Mouse (Mus musculus) heart, embryonic 16.5 days (tissue): ENCODE results near the gene Tnfrsf13c. TPM values are rescaled to one million over a fixed set of nuclear protein-coding genes. Genes with fewer than 3 reads are reported as not detected.

ENCODE experiments used
- ATAC-seq: fragments of 200-750 bp; cut with Nextera tagmentation; replicated peaks from 2 replicates; pipeline ENCODE4 v1.8.0; 2017; ENCODE audit warnings: moderate number of reproducible peaks; ENCODE audit not compliant: insufficient read depth, low FRiP score; ENCODE audit errors: extremely low read depth
- H3K27ac ChIP-seq: fragments of 300-500 bp; sonication (generic); 2 replicates; pipeline ENCODE4 v1.5.1; 2014; ENCODE audit warnings: mild to moderate bottlenecking, low read length, control low read depth, moderate library complexity
- H3K27me3 ChIP-seq: fragments of 300-500 bp; sonication (generic); 2 replicates; pipeline ENCODE4 v1.6.1; 2014; ENCODE audit warnings: low read length, mixed read lengths; ENCODE audit not compliant: control insufficient read depth, insufficient read depth
- H3K36me3 ChIP-seq: fragments of 300-500 bp; sonication (generic); 2 replicates; pipeline ENCODE4 v1.6.1; 2014; ENCODE audit not compliant: control insufficient read depth, insufficient read depth
- H3K4me1 ChIP-seq: fragments of 300-500 bp; sonication (generic); 2 replicates; pipeline ENCODE4 v1.6.1; 2014; ENCODE audit warnings: low read length, mixed read lengths; ENCODE audit not compliant: control insufficient read depth, insufficient read depth
- H3K4me2 ChIP-seq: fragments of 300-500 bp; sonication (generic); 2 replicates; pipeline ENCODE4 v1.6.1; 2014; ENCODE audit warnings: low read depth, mild to moderate bottlenecking, control low read depth, low read length
- H3K4me3 ChIP-seq: fragments of 300-500 bp; sonication (generic); 2 replicates; pipeline ENCODE4 v1.5.1; 2014; ENCODE audit warnings: mild to moderate bottlenecking, control low read depth, low read length
- H3K9ac ChIP-seq: fragments of 300-500 bp; sonication (generic); 2 replicates; pipeline ENCODE4 v1.6.1; 2014; ENCODE audit warnings: low read length, control low read depth
- H3K9me3 ChIP-seq: fragments of 300-500 bp; sonication (generic); replicated peaks from 2 replicates; pipeline ENCODE4 v1.6.1; 2016; ENCODE audit warnings: low read length; ENCODE audit not compliant: control insufficient read depth
- WGBS: fragments of 180-500 bp; shearing (Covaris S2); extraction: QIAGEN DNeasy Blood & Tissue Kit; methylation state at CpG from one replicate; pipeline ENCODE4 v1.1.7; 2014; 5-methylcytosine and 5-hydroxymethylcytosine counted together
- polyA plus RNA-seq: library from polyadenylated mRNA; unstranded; fragments of >200 nt; fragmentation: Nextera tagmentation; extraction: Ambion mirVana; gene quantifications from 2 replicates; pipeline ENCODE4 v1.2.1, GENCODE M21; 2015

Gene Tnfrsf13c
- polyA plus RNA-seq, 1 experiment from 2014 or later, result 0.18 TPM

GRCm38 (mm10) chr15:82197246-82197750 lies 26.9 kb downstream of the Tnfrsf13c start:
- WGBS, result 89% methylated on average over 10 of the region's 10 CpGs
- no peak for ATAC-seq
- H3K27ac ChIP-seq, result no peak overlapping the region
- H3K9ac ChIP-seq, result no peak overlapping the region
- H3K4me1 ChIP-seq, result no peaks in the 10 kb centered on the region
- H3K36me3 ChIP-seq, result peaks cover 56% of the 10 kb centered on the region
- H3K9me3 ChIP-seq, result no peaks in the 10 kb centered on the region
- H3K4me3 ChIP-seq, result no peak overlapping the region
- no peak overlapping the region for H3K4me2 ChIP-seq
- H3K27me3 ChIP-seq, result no peaks in the 10 kb centered on the region

GRCm38 (mm10) chr15:82196300-82196699 lies 27.9 kb downstream of the Tnfrsf13c start:
- H3K4me2 ChIP-seq, result no peak overlapping the region
- H3K27me3 ChIP-seq, result no peaks in the 10 kb centered on the region
- H3K4me3 ChIP-seq, result no peak overlapping the region
- H3K9ac ChIP-seq, result no peak overlapping the region
- WGBS, result 88% methylated on average over 12 of the region's 12 CpGs
- ATAC-seq, result no peak
- H3K36me3 ChIP-seq, result peaks cover 57% of the 10 kb centered on the region
- no peak overlapping the region for H3K27ac ChIP-seq
- H3K9me3 ChIP-seq, result no peaks in the 10 kb centered on the region
- no peaks in the 10 kb centered on the region for H3K4me1 ChIP-seq

- WGBS, result 69% methylated on average over 8 of the region's 8 CpGs
- H3K4me2 ChIP-seq, result no peak overlapping the region
- no peaks in the 10 kb centered on the region for H3K9me3 ChIP-seq
- H3K27ac ChIP-seq, result no peak overlapping the region
- no peak for ATAC-seq
- H3K36me3 ChIP-seq, result peaks cover 45% of the 10 kb centered on the region
- no peaks in the 10 kb centered on the region for H3K4me1 ChIP-seq
- no peak overlapping the region for H3K4me3 ChIP-seq
- no peaks in the 10 kb centered on the region for H3K27me3 ChIP-seq
- no peak overlapping the region for H3K9ac ChIP-seq
Measured at GRCm38 (mm10) chr15:82192617-82193016, 31.6 kb downstream of the Tnfrsf13c start.

GRCm38 (mm10) chr15:82188481-82189240 lies 35.5 kb downstream of the Tnfrsf13c start:
- H3K4me2 ChIP-seq, result no peak overlapping the region
- 86% methylated on average over 10 of the region's 10 CpGs for WGBS
- H3K27ac ChIP-seq, result no peak overlapping the region
- H3K4me3 ChIP-seq, result no peak overlapping the region
- H3K9ac ChIP-seq, result no peak overlapping the region
- H3K36me3 ChIP-seq, result peaks cover 32% of the 10 kb centered on the region
- H3K27me3 ChIP-seq, result no peaks in the 10 kb centered on the region
- peaks cover 30% of the 10 kb centered on the region for H3K4me1 ChIP-seq
- ATAC-seq, result no peak
- H3K9me3 ChIP-seq, result 0 out of 2 replicates have a peak, but pooled peaks cover 3% of the 10 kb centered on the region

- peaks cover 30% of the 10 kb centered on the region for H3K4me1 ChIP-seq
Measured at GRCm38 (mm10) chr15:82187924-82188323, 36.2 kb downstream of the Tnfrsf13c start.

GRCm38 (mm10) chr15:82187401-82187800 lies 36.8 kb downstream of the Tnfrsf13c start:
- Histone ChIP-seq H3K9ac (no peak overlapping the region), H3K4me3 (no peak overlapping the region), H3K27me3 (no peaks in the 10 kb centered on the region), H3K4me1 (peaks cover 30% of the 10 kb centered on the region), H3K4me2 (no peak overlapping the region), H3K9me3 (peaks cover 5% of the 10 kb centered on the region), H3K27ac (no peak overlapping the region; the same call in 1 of the 2 replicates), H3K36me3 (peaks cover 32% of the 10 kb centered on the region)
- 86% methylated on average over 4 of the region's 4 CpGs for WGBS
- no peak for ATAC-seq

More at GRCm38 (mm10) chr15:82187924-82188323, 36.2 kb downstream of the Tnfrsf13c start:
- 0 out of 2 replicates have a peak, but pooled peaks cover 3% of the 10 kb centered on the region for H3K9me3 ChIP-seq
- no peak overlapping the region for H3K4me3 ChIP-seq
- H3K36me3 ChIP-seq, result peaks cover 32% of the 10 kb centered on the region
- ATAC-seq, result no peak
- H3K4me2 ChIP-seq, result no peak overlapping the region
- H3K27me3 ChIP-seq, result no peaks in the 10 kb centered on the region
- no peak overlapping the region for H3K27ac ChIP-seq
- no peak overlapping the region for H3K9ac ChIP-seq
- 89% methylated on average over 1 of the region's 1 CpGs for WGBS

GRCm38 (mm10) chr15:82186931-82187330 lies 37.2 kb downstream of the Tnfrsf13c start:
- no peak for ATAC-seq
- Histone ChIP-seq H3K4me3 (no peak overlapping the region), H3K27ac (peak overlapping the region; percentile 78), H3K9me3 (peaks cover 9% of the 10 kb centered on the region), H3K36me3 (peaks cover 33% of the 10 kb centered on the region), H3K27me3 (no peaks in the 10 kb centered on the region), H3K9ac (no peak overlapping the region), H3K4me2 (peak overlapping the region; percentile 11; the same call in 1 of the 2 replicates), H3K4me1 (peaks cover 30% of the 10 kb centered on the region)
- WGBS, result 55% methylated on average over 5 of the region's 5 CpGs

GRCm38 (mm10) chr15:82186131-82186530 lies 38.0 kb downstream of the Tnfrsf13c start:
- WGBS, result 28% methylated on average over 14 of the region's 14 CpGs
- H3K9ac ChIP-seq, result no peak overlapping the region
- no peak overlapping the region for H3K4me3 ChIP-seq
- H3K4me1 ChIP-seq, result peaks cover 34% of the 10 kb centered on the region
- H3K9me3 ChIP-seq, result peaks cover 9% of the 10 kb centered on the region
- H3K27me3 ChIP-seq, result no peaks in the 10 kb centered on the region
- peak overlapping the region; percentile 78 for H3K27ac ChIP-seq
- H3K4me2 ChIP-seq, result peak overlapping the region; percentile 22; the same call in 1 of the 2 replicates
- ATAC-seq, result peak; percentile 78
- peaks cover 39% of the 10 kb centered on the region for H3K36me3 ChIP-seq
